Mouse (Mus musculus) limb, embryonic 15.5 days (tissue): ENCODE data around the gene Tmem243. TPM values are rescaled to one million over a fixed set of nuclear protein-coding genes. Genes with fewer than 3 reads are reported as not detected.

ENCODE experiments used
- ATAC-seq: fragments of 200-750 bp; cut with Nextera tagmentation; 2 replicates; pipeline ENCODE4 v1.8.0; 2017; ENCODE audit warnings: low read depth, moderate TSS enrichment; ENCODE audit not compliant: insufficient number of reproducible peaks, low FRiP score, low TSS enrichment
- H3K27ac ChIP-seq: fragments of 300-500 bp; sonication (generic); 2 replicates; pipeline ENCODE4 v1.5.1; 2015; ENCODE audit warnings: moderate library complexity, mild to moderate bottlenecking, inconsistent platforms
- H3K27me3 ChIP-seq: fragments of 300-500 bp; sonication (generic); 2 replicates; pipeline ENCODE4 v1.6.1; 2015; ENCODE audit warnings: inconsistent platforms
- H3K36me3 ChIP-seq: fragments of 300-500 bp; sonication (generic); 2 replicates; pipeline ENCODE4 v1.6.1; 2015; ENCODE audit warnings: inconsistent platforms
- H3K4me1 ChIP-seq: fragments of 300-500 bp; sonication (generic); 2 replicates; pipeline ENCODE4 v1.6.1; 2015; ENCODE audit warnings: inconsistent platforms
- H3K4me2 ChIP-seq: fragments of 300-500 bp; sonication (generic); 2 replicates; pipeline ENCODE4 v1.6.1; 2015; ENCODE audit warnings: mild to moderate bottlenecking, inconsistent platforms
- H3K4me3 ChIP-seq: fragments of 300-500 bp; sonication (generic); 2 replicates; pipeline ENCODE4 v1.5.1; 2015; ENCODE audit warnings: mild to moderate bottlenecking, inconsistent platforms
- H3K9ac ChIP-seq: fragments of 300-500 bp; sonication (generic); 2 replicates; pipeline ENCODE4 v1.6.1; 2015; ENCODE audit warnings: inconsistent platforms
- H3K9me3 ChIP-seq: fragments of 300-500 bp; sonication (generic); 2 replicates; pipeline ENCODE4 v1.6.1; 2016; ENCODE audit warnings: inconsistent platforms
- WGBS: fragments of 180-500 bp; shearing (Covaris S2); methylation state at CpG from one replicate; pipeline ENCODE4 v1.1.7; 2015; 5-methylcytosine and 5-hydroxymethylcytosine counted together
- polyA plus RNA-seq: library from polyadenylated mRNA; unstranded; fragments of >200 nt; fragmentation: Nextera tagmentation; extraction: Ambion mirVana; gene quantifications from 2 replicates; pipeline ENCODE4 v1.2.1, GENCODE M21; 2015

Tmem243 gene
- polyA plus RNA-seq, 1 experiment from 2014 or later: 12.8 TPM

DNA sequence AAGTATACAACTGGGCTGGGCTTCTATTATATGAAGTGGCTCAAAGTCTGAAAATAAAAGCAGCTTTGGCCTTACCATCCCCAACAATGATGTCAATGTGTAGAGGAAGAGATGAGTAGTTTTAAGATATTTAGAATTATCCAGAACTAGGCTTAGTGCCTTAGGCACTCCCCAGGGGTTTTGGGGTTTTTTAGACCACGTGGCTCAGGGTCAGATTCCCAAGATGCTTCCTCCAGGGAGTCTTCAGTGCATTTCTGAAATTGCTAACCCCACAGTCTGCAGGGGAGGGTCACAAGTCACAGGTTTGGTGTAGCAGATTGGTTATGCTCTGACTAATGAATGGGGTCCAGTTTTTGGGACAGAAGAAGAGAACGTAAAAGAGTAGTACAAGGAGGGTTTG lies 10.8 kb downstream of the Tmem243 start:
- 61% methylated on average over 2 of the region's 2 CpGs for WGBS
- Histone ChIP-seq H3K9ac (no peak overlapping the region), H3K4me2 (no peak overlapping the region), H3K4me1 (no peaks in the 10 kb centered on the region), H3K27me3 (no peaks in the 10 kb centered on the region), H3K27ac (no peak overlapping the region), H3K9me3 (no peaks in the 10 kb centered on the region), H3K36me3 (0 out of 2 replicates have a peak, but pooled peaks cover under 1% of the 10 kb centered on the region), H3K4me3 (no peak overlapping the region)
- ATAC-seq: no peak

DNA sequence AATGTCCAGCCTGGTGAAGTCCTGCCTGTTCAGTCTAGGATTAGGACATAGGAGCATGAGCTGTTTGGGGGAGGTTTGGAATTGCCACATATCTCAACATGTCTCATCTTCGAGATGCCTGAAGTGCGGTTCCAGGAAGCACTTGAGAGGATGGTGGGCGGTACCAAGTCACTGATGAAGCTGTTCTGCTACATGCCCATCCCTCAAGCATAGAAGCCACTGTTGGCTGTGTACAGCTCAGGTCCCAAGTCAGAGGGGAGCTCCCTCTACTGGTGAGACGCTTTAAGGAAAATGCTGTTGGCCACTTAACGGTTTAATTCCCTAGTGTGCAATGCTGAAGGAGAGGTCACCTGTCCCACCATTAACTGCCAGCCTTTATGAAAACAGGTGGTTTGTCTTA lies 11.3 kb downstream of the Tmem243 start:
- 14% methylated on average over 5 of the region's 5 CpGs for WGBS
- ATAC-seq: peak; percentile 46; the same call in 1 of the 2 replicates
- Histone ChIP-seq H3K4me3 (no peak overlapping the region), H3K9ac (no peak overlapping the region), H3K4me2 (no peak overlapping the region), H3K36me3 (0 out of 2 replicates have a peak, but pooled peaks cover 4% of the 10 kb centered on the region), H3K9me3 (no peaks in the 10 kb centered on the region), H3K27me3 (no peaks in the 10 kb centered on the region), H3K4me1 (no peaks in the 10 kb centered on the region), H3K27ac (no peak overlapping the region)

DNA sequence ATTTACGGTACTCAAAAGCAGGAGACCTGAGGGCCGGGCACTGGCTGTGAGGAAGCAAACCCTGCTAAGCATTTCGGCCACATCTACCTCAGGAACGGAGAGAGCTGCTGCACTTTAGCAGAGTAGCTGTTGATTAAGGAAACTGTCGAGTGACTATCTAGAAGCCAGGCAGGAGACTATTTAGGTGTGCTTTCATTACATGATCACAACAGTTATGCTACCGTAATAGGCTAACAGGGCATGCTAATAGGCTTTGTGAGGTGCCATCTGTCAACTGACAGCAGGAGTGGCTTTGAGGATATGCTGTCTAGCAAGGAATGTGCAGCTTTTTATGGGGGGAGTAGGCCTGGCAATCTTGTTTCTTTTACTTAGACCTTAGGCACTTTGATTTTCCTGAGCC lies 13.7 kb downstream of the Tmem243 start:
- H3K27me3 ChIP-seq: no peaks in the 10 kb centered on the region
- WGBS: 33% methylated on average over 6 of the region's 6 CpGs
- H3K27ac ChIP-seq: no peak overlapping the region
- H3K4me3 ChIP-seq: no peak overlapping the region
- no peak overlapping the region for H3K4me2 ChIP-seq
- no peak for ATAC-seq
- H3K9me3 ChIP-seq: no peaks in the 10 kb centered on the region
- H3K9ac ChIP-seq: no peak overlapping the region
- no peaks in the 10 kb centered on the region for H3K4me1 ChIP-seq
- H3K36me3 ChIP-seq: peaks cover 19% of the 10 kb centered on the region

DNA sequence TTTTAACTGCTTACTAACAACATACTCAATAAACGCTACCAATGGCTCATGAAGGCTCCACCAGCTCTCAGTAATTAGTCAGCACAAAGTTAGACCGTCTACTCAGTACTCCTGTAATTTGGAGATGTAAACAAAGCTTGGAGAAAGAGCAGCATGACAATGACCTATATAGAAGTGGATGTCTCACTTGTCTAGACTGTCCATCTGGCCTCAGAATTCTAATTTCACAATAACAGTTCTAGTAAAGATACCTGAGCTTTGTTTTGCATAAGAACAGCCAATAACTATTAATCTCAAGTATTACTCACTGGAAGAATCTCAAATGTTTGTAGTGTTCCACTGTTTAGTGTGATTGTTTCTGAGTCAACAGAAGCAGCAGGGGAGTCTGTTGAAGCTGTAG lies 23.7 kb downstream of the Tmem243 start:
- Histone ChIP-seq H3K9ac (no peak overlapping the region), H3K36me3 (peaks cover 70% of the 10 kb centered on the region), H3K4me1 (no peaks in the 10 kb centered on the region), H3K4me3 (no peak overlapping the region), H3K27ac (no peak overlapping the region), H3K4me2 (no peak overlapping the region), H3K27me3 (no peaks in the 10 kb centered on the region), H3K9me3 (no peaks in the 10 kb centered on the region)
- 81% methylated on average over 2 of the region's 2 CpGs for WGBS
- no peak for ATAC-seq

DNA sequence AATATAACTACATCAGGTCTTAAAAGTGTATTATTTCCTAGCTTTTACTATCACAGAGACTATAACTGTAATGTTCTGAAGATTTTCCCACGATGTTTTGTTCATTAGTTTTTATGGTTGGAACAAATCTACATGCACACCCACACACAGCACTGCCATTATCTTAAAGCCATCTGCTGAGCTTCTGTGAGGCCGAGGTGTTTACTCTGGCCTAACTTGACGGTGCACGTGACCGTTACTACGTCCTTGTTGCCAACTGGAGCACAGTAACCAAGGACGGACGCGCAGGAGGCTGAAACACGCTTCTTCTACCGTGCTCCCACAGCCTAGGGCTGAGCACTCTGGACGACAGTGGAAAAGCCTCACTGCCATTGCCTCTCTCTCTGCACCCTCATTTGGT lies 28.1 kb downstream of the Tmem243 start:
- no peak overlapping the region for H3K9ac ChIP-seq
- no peaks in the 10 kb centered on the region for H3K27me3 ChIP-seq
- H3K4me2 ChIP-seq: no peak overlapping the region
- H3K4me1 ChIP-seq: no peaks in the 10 kb centered on the region
- no peak for ATAC-seq
- 84% methylated on average over 12 of the region's 12 CpGs for WGBS
- H3K4me3 ChIP-seq: no peak overlapping the region
- H3K9me3 ChIP-seq: no peaks in the 10 kb centered on the region
- peaks cover 59% of the 10 kb centered on the region for H3K36me3 ChIP-seq
- no peak overlapping the region for H3K27ac ChIP-seq

DNA sequence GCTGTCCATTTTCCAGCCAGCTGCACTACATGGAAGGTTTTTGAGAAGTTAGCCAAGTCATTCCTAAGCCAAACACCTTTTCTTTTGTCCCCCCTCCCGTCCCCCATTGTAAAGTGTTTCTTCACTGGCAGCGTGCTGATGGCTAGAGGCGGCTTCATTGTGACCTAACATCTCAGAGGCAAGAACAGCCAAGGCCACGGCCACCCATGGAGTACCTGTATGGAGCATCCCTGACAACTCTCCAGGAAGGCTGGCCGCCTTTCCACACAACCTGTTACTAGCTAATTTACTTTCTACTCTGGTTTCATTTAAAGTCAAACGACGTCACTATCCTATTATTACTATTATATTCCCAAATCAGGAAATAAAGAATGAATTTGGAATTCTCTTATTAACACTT lies 31.3 kb downstream of the Tmem243 start:
- no peak overlapping the region for H3K4me2 ChIP-seq
- WGBS: 86% methylated on average over 7 of the region's 7 CpGs
- H3K4me3 ChIP-seq: no peak overlapping the region
- H3K27ac ChIP-seq: no peak overlapping the region
- peaks cover 49% of the 10 kb centered on the region for H3K36me3 ChIP-seq
- no peak overlapping the region for H3K9ac ChIP-seq
- H3K27me3 ChIP-seq: no peaks in the 10 kb centered on the region
- ATAC-seq: no peak
- H3K9me3 ChIP-seq: no peaks in the 10 kb centered on the region
- H3K4me1 ChIP-seq: no peaks in the 10 kb centered on the region

DNA sequence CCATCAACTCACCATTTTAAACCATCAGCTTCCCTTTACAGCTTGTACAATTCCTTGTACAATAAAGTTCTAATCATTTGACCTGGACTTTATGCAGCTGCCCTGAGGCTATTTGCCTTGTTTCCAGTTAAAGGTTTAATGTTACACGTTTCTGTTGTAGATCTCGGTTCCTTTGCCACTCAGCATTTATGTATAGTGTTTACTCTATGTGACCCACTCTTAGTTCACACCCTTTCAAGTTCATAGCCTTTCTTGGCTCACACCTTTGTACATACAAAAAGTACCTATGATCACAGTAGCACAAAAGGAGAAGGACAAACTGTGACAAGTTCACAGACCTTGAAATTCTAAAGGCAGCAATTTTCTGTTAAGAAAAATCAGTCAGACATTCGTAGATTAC lies 35.1 kb downstream of the Tmem243 start:
- peaks cover 42% of the 10 kb centered on the region for H3K36me3 ChIP-seq
- 51% methylated on average over 3 of the region's 3 CpGs for WGBS
- H3K9ac ChIP-seq: no peak overlapping the region
- no peaks in the 10 kb centered on the region for H3K4me1 ChIP-seq
- no peak overlapping the region for H3K4me2 ChIP-seq
- H3K27me3 ChIP-seq: no peaks in the 10 kb centered on the region
- H3K27ac ChIP-seq: no peak overlapping the region
- H3K4me3 ChIP-seq: no peak overlapping the region
- no peak for ATAC-seq
- no peaks in the 10 kb centered on the region for H3K9me3 ChIP-seq

DNA sequence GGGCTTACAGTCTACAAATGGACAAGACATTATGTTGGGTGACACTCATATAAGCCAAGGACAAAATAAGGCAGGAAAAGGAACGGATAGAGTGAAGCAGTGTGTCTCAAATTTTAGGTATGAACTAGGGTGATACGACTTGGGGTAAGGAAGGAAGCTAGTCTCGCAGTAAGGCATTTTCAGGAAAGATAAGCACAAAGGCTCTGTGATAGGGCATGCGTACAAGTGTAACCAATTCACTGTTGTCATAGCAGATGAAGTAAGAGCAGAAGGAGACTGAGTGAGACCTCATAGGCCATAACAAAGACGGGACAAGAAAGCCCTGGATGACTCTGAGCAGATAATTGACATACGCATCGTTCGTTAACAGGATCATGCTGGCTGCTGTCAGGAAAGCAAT lies 40.3 kb downstream of the Tmem243 start:
- H3K27me3 ChIP-seq: no peaks in the 10 kb centered on the region
- H3K9ac ChIP-seq: no peak overlapping the region
- no peaks in the 10 kb centered on the region for H3K9me3 ChIP-seq
- H3K27ac ChIP-seq: no peak overlapping the region
- no peak overlapping the region for H3K4me2 ChIP-seq
- H3K4me3 ChIP-seq: no peak overlapping the region
- 93% methylated on average over 8 of the region's 8 CpGs for WGBS
- peaks cover 36% of the 10 kb centered on the region for H3K36me3 ChIP-seq
- ATAC-seq: no peak
- no peaks in the 10 kb centered on the region for H3K4me1 ChIP-seq

DNA sequence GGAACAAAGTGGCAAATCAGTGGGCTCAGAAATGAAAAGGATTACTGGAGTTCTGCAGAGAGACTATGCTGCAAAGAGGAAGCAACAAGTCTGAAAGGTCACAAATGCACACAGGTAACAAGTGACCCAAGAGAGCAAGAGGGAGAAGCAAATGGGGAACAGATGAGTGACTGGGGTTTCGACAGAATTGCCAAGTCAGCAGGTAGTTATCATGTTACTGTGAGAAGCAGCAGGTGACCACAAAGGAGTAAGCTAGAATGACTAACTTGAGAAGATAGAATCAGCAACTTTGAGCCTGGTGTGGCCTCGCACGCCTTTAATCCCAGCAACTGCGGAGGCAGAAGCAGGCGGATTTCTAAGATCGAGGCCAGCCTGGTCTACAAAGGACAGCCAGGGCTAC lies 41.9 kb downstream of the Tmem243 start:
- ATAC-seq: no peak
- peaks cover 32% of the 10 kb centered on the region for H3K36me3 ChIP-seq
- no peak overlapping the region for H3K27ac ChIP-seq
- H3K27me3 ChIP-seq: no peaks in the 10 kb centered on the region
- H3K9ac ChIP-seq: no peak overlapping the region
- 89% methylated on average over 6 of the region's 6 CpGs for WGBS
- no peak overlapping the region for H3K4me2 ChIP-seq
- no peaks in the 10 kb centered on the region for H3K4me1 ChIP-seq
- H3K4me3 ChIP-seq: no peak overlapping the region
- H3K9me3 ChIP-seq: no peaks in the 10 kb centered on the region

DNA sequence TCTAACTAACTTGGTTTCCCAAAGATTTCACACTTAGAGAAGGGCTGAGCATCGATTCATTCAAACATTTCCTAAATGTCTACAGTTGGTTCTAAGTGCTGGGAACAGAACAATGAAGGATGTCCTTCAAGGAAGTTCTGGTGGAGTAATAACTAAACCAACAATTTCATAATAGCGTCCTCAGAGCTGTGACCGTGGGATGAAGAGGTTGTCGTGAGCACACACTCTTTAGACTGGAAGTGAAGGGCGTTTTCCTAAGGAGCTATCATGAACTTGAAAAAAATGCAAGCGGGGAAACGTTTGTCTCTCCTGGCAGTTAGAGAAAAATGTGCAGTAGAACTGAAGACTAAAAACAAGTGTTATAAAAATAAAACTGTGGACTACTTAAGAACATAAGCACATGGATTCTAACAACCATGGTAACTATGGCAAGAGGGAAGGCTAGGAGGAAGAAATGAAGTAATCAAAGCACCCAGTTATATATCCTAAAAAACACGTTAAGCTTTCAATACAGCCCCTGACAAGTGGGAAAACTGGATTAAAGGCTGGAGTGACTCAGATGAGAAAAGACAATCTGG lies 48.9 kb downstream of the Tmem243 start:
- Histone ChIP-seq H3K27me3 (no peaks in the 10 kb centered on the region), H3K36me3 (peaks cover 37% of the 10 kb centered on the region), H3K9me3 (no peaks in the 10 kb centered on the region), H3K4me2 (no peak overlapping the region), H3K4me3 (no peak overlapping the region), H3K27ac (no peak overlapping the region), H3K9ac (no peak overlapping the region), H3K4me1 (no peaks in the 10 kb centered on the region)
- no peak for ATAC-seq
- 91% methylated on average over 8 of the region's 8 CpGs for WGBS

DNA sequence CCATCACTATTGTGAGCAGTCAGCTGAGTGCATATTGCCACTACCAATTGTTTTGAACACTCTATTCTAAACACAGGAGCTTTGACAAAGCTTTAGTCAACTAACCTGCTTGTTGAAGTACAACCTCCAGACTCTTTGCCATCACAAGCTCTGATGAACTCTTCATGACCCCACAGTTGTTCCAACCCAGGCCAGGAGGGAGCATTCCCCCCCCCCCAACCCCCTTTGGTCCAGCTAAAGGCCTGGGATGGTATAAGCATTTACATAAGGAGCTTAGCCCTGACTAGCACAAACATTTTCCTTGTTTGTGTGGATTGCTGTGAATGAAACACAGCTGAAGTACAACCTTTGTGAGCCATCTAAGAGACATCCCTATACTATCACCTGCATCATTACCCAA lies 56.3 kb downstream of the Tmem243 start:
- Histone ChIP-seq H3K27ac (no peak overlapping the region), H3K4me1 (0 out of 2 replicates have a peak, but pooled peaks cover 5% of the 10 kb centered on the region), H3K9me3 (no peaks in the 10 kb centered on the region), H3K27me3 (no peaks in the 10 kb centered on the region), H3K9ac (no peak overlapping the region), H3K4me2 (no peak overlapping the region), H3K4me3 (no peak overlapping the region), H3K36me3 (peaks cover 5% of the 10 kb centered on the region; the same call in 1 of the 2 replicates)
- no peak for ATAC-seq

DNA sequence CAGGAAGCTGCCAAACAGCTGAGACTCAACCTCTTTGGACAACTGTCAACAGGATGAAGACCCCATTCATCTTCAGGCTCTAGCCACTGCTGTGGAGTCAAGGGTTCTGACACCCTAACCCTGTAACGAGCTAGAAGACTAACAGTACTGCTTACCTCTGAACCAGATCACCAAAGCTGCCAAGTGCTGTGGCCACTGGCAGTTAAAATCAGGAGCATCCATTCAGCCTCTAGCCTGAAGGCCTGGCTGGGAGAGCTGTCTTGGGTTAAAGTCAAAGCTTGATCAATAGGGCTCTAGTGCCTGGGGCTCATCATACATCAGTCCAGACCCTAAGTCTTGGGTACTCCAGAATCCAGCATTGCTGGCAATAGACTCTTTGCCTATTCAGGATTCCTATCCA lies 56.9 kb downstream of the Tmem243 start:
- no peak overlapping the region for H3K4me2 ChIP-seq
- no peak overlapping the region for H3K9ac ChIP-seq
- ATAC-seq: no peak
- H3K36me3 ChIP-seq: peaks cover 2% of the 10 kb centered on the region; the same call in 1 of the 2 replicates
- H3K27me3 ChIP-seq: no peaks in the 10 kb centered on the region
- H3K4me1 ChIP-seq: peaks cover 8% of the 10 kb centered on the region
- H3K27ac ChIP-seq: no peak overlapping the region
- WGBS: 63% methylated on average over 1 of the region's 1 CpGs
- H3K4me3 ChIP-seq: no peak overlapping the region
- H3K9me3 ChIP-seq: no peaks in the 10 kb centered on the region
